Mouse (Mus musculus) neural tube, postnatal 0 days (tissue): ENCODE measurements around the gene Olfr446. TPM values are rescaled to one million over a fixed set of nuclear protein-coding genes. Genes with fewer than 3 reads are reported as not detected.

Experiments used
- polyA plus RNA-seq: library from polyadenylated mRNA; unstranded; fragments of >200 nt; fragmentation: Nextera tagmentation; extraction: Ambion mirVana; gene quantifications from 2 replicates; pipeline ENCODE4 v1.2.1, GENCODE M21; 2015

The Olfr446 gene
- not detected in 2 replicates for polyA plus RNA-seq

GRCm38 (mm10) chr6:42921077-42921476 lies at the start of gene Olfr446:
Gene Olfr446 (plus strand): TSS chr6:42921377.

GRCm38 (mm10) chr6:42890141-42890540 lies 31.0 kb upstream of the Olfr446 start, which contains the start of gene Olfr448:
Gene Olfr448 (plus strand): TSS chr6:42890441.

GRCm38 (mm10) chr6:42908578-42908977 lies 12.6 kb upstream of the Olfr446 start, which contains the start of gene Olfr447:
Gene Olfr447 (plus strand): TSS chr6:42908878.

GRCm38 (mm10) chr6:42948767-42949166 lies 27.6 kb downstream of the Olfr446 start, which contains the start of gene Olfr444:
Gene Olfr444 (plus strand): TSS chr6:42949067.

Other genes with a start within 250 kb of the Olfr446 start
- 161 and 171 TPM in 2 replicates for gene Tcaf1, start 211.3 kb upstream of the Olfr446 start, polyA plus RNA-seq
- gene Olfr453, start 182.0 kb upstream of the Olfr446 start, polyA plus RNA-seq: not detected in 2 replicates
- gene Olfr38, start 165.0 kb upstream of the Olfr446 start, polyA plus RNA-seq: not detected in 2 replicates
- gene Olfr452, start 136.3 kb upstream of the Olfr446 start, polyA plus RNA-seq: not detected in 2 replicates
- gene Olfr450, start 109.4 kb upstream of the Olfr446 start, polyA plus RNA-seq: not detected in 2 replicates
- gene Olfr449, start 87.0 kb upstream of the Olfr446 start, polyA plus RNA-seq: not detected in 2 replicates
- not detected in 2 replicates for gene Olfr448, start 30.9 kb upstream of the Olfr446 start, polyA plus RNA-seq
- gene Olfr447, start 12.5 kb upstream of the Olfr446 start, polyA plus RNA-seq: not detected in 2 replicates
- gene Olfr444, start 27.7 kb downstream of the Olfr446 start, polyA plus RNA-seq: not detected in 2 replicates
- not detected in 2 replicates for gene Olfr441, start 185.0 kb downstream of the Olfr446 start, polyA plus RNA-seq
- not detected in 2 replicates for gene Olfr237-ps1, start 225.2 kb downstream of the Olfr446 start, polyA plus RNA-seq
- not detected in 2 replicates for gene Olfr437, start 241.9 kb downstream of the Olfr446 start, polyA plus RNA-seq